Mouse (Mus musculus): Measurements from ENCODE around the gene Wfikkn2. TPM values are rescaled to one million over a fixed set of nuclear protein-coding genes. Genes with fewer than 3 reads are reported as not detected.

Wfikkn2 gene
- polyA plus RNA-seq, 1 experiment = 0.38 TPM

GRCm38 (mm10) chr11:94244385-94244784, 1.4 kb downstream of the Wfikkn2 start:
- H3K4me1 ChIP-seq (ENCODE audit: control insufficient read depth, insufficient read depth, low read length) = no peaks in the 10 kb centered on the region
- no peak overlapping the region for H3K4me3 ChIP-seq (ENCODE audit: insufficient read depth, low read depth, low read length)
- TF ChIP-seq POLR2A (IDR thresholded peaks at IDR 0.05; ENCODE audit: low read depth, low read length) (no peak), CTCF (conservative IDR thresholded peaks at IDR 0.05; ENCODE audit: insufficient read depth, insufficient read length, low read depth, low read length) (no peak)
- H3K36me3 ChIP-seq (ENCODE audit: control insufficient read depth, insufficient read depth, low read length) = no peaks in the 10 kb centered on the region
- no peak for DNase-seq
- no peak overlapping the region for H3K27ac ChIP-seq (ENCODE audit: insufficient read depth, low read depth, low read length)
- WGBS = 87% methylated on average over 9 of the region's 9 CpGs
- no peaks in the 10 kb centered on the region for H3K27me3 ChIP-seq (replicated peaks; ENCODE audit: control insufficient read depth, insufficient read depth, low read length)

- 39% methylated on average over 15 of the region's 15 CpGs for WGBS
- no peak for DNase-seq
- H3K4me1 ChIP-seq (ENCODE audit: control insufficient read depth, insufficient read depth, low read length) = no peaks in the 10 kb centered on the region
- H3K36me3 ChIP-seq (ENCODE audit: control insufficient read depth, insufficient read depth, low read length) = no peaks in the 10 kb centered on the region
- no peak overlapping the region for H3K27ac ChIP-seq (ENCODE audit: insufficient read depth, low read depth, low read length)
- no peaks in the 10 kb centered on the region for H3K27me3 ChIP-seq (replicated peaks; ENCODE audit: control insufficient read depth, insufficient read depth, low read length)
- no peak overlapping the region for H3K4me3 ChIP-seq (ENCODE audit: insufficient read depth, low read depth, low read length)
- no peak for TF ChIP-seq CTCF (conservative IDR thresholded peaks at IDR 0.05; ENCODE audit: insufficient read depth, insufficient read length, low read depth, low read length)
- TF ChIP-seq POLR2A (IDR thresholded peaks at IDR 0.05; ENCODE audit: low read depth, low read length) = no peak
Measured at GRCm38 (mm10) chr11:94243422-94244180, 2.2 kb downstream of the Wfikkn2 start.

- 9% methylated on average over 29 of the region's 29 CpGs for WGBS
- H3K4me3 ChIP-seq (ENCODE audit: insufficient read depth, low read depth, low read length) = peak overlapping the region; percentile 21
- no peaks in the 10 kb centered on the region for H3K4me1 ChIP-seq (ENCODE audit: control insufficient read depth, insufficient read depth, low read length)
- no peaks in the 10 kb centered on the region for H3K36me3 ChIP-seq (ENCODE audit: control insufficient read depth, insufficient read depth, low read length)
- no peak for TF ChIP-seq POLR2A (IDR thresholded peaks at IDR 0.05; ENCODE audit: low read depth, low read length)
- TF ChIP-seq CTCF (conservative IDR thresholded peaks at IDR 0.05; ENCODE audit: insufficient read depth, insufficient read length, low read depth, low read length) = no peak
- no peak for DNase-seq
- no peaks in the 10 kb centered on the region for H3K27me3 ChIP-seq (replicated peaks; ENCODE audit: control insufficient read depth, insufficient read depth, low read length)
- H3K27ac ChIP-seq (ENCODE audit: insufficient read depth, low read depth, low read length) = no peak overlapping the region
Measured at GRCm38 (mm10) chr11:94242760-94243421, 2.9 kb downstream of the Wfikkn2 start.

GRCm38 (mm10) chr11:94239706-94240105, 6.1 kb downstream of the Wfikkn2 start:
- no peaks in the 10 kb centered on the region for H3K27me3 ChIP-seq (replicated peaks; ENCODE audit: control insufficient read depth, insufficient read depth, low read length)
- 66% methylated on average over 9 of the region's 9 CpGs for WGBS
- DNase-seq = no peak
- H3K27ac ChIP-seq (ENCODE audit: insufficient read depth, low read depth, low read length) = no peak overlapping the region
- no peaks in the 10 kb centered on the region for H3K4me1 ChIP-seq (ENCODE audit: control insufficient read depth, insufficient read depth, low read length)
- H3K36me3 ChIP-seq (ENCODE audit: control insufficient read depth, insufficient read depth, low read length) = no peaks in the 10 kb centered on the region
- no peak overlapping the region for H3K4me3 ChIP-seq (ENCODE audit: insufficient read depth, low read depth, low read length)
- TF ChIP-seq POLR2A (IDR thresholded peaks at IDR 0.05; ENCODE audit: low read depth, low read length) = no peak
- no peak for TF ChIP-seq CTCF (conservative IDR thresholded peaks at IDR 0.05; ENCODE audit: insufficient read depth, insufficient read length, low read depth, low read length)

- H3K4me1 ChIP-seq (ENCODE audit: control insufficient read depth, insufficient read depth, low read length) = no peaks in the 10 kb centered on the region
- no peaks in the 10 kb centered on the region for H3K27me3 ChIP-seq (replicated peaks; ENCODE audit: control insufficient read depth, insufficient read depth, low read length)
- H3K4me3 ChIP-seq (ENCODE audit: insufficient read depth, low read depth, low read length) = no peak overlapping the region
- H3K36me3 ChIP-seq (ENCODE audit: control insufficient read depth, insufficient read depth, low read length) = no peaks in the 10 kb centered on the region
- DNase-seq = no peak
- TF ChIP-seq POLR2A (IDR thresholded peaks at IDR 0.05; ENCODE audit: low read depth, low read length) = no peak
- TF ChIP-seq CTCF (conservative IDR thresholded peaks at IDR 0.05; ENCODE audit: insufficient read depth, insufficient read length, low read depth, low read length) = no peak
- 91% methylated on average over 8 of the region's 8 CpGs for WGBS
- H3K27ac ChIP-seq (ENCODE audit: insufficient read depth, low read depth, low read length) = no peak overlapping the region
Measured at GRCm38 (mm10) chr11:94238786-94239185, 7.0 kb downstream of the Wfikkn2 start.

GRCm38 (mm10) chr11:94236074-94236473, 9.7 kb downstream of the Wfikkn2 start:
- Histone ChIP-seq H3K27ac (ENCODE audit: insufficient read depth, low read depth, low read length) (no peak overlapping the region), H3K36me3 (ENCODE audit: control insufficient read depth, insufficient read depth, low read length) (no peaks in the 10 kb centered on the region), H3K4me1 (ENCODE audit: control insufficient read depth, insufficient read depth, low read length) (0 out of 2 replicates have a peak, but pooled peaks cover 5% of the 10 kb centered on the region), H3K4me3 (ENCODE audit: insufficient read depth, low read depth, low read length) (no peak overlapping the region), H3K27me3 (replicated peaks; ENCODE audit: control insufficient read depth, insufficient read depth, low read length) (no peaks in the 10 kb centered on the region)
- peak; percentile 73 for DNase-seq
- TF ChIP-seq POLR2A (IDR thresholded peaks at IDR 0.05; ENCODE audit: low read depth, low read length) = no peak
- TF ChIP-seq CTCF (conservative IDR thresholded peaks at IDR 0.05; ENCODE audit: insufficient read depth, insufficient read length, low read depth, low read length) = peak; percentile 97
- WGBS = 37% methylated on average over 3 of the region's 3 CpGs

GRCm38 (mm10) chr11:94234857-94235256, 10.9 kb downstream of the Wfikkn2 start:
- no peak for TF ChIP-seq CTCF (conservative IDR thresholded peaks at IDR 0.05; ENCODE audit: insufficient read depth, insufficient read length, low read depth, low read length)
- no peak for TF ChIP-seq POLR2A (IDR thresholded peaks at IDR 0.05; ENCODE audit: low read depth, low read length)
- Histone ChIP-seq H3K27ac (ENCODE audit: insufficient read depth, low read depth, low read length) (no peak overlapping the region), H3K4me1 (ENCODE audit: control insufficient read depth, insufficient read depth, low read length) (0 out of 2 replicates have a peak, but pooled peaks cover 5% of the 10 kb centered on the region), H3K4me3 (ENCODE audit: insufficient read depth, low read depth, low read length) (no peak overlapping the region), H3K27me3 (replicated peaks; ENCODE audit: control insufficient read depth, insufficient read depth, low read length) (no peaks in the 10 kb centered on the region), H3K36me3 (ENCODE audit: control insufficient read depth, insufficient read depth, low read length) (no peaks in the 10 kb centered on the region)
- no peak for DNase-seq
- 94% methylated on average over 8 of the region's 8 CpGs for WGBS

All from kidney, adult 2 months (tissue).